Mouse (Mus musculus) v-Abl transformed pro-B cells (cell line): ENCODE measurements around the gene Chn1.
"Not testable (repeated sequence)": the region's sequence is repeated elsewhere in the genome, so short reads cannot be mapped to it uniquely, and the experiment has no call there.

Experiments
- in situ Hi-C, 2 experiments: fragments of 400-800 bp; cut with MboI; formaldehyde crosslinking; loops; one replicate each; pipeline ENCODE4 v1.15.1; 2025; ENCODE audit not compliant: unreplicated experiment in 2 of 2

Chn1 gene

DNA sequence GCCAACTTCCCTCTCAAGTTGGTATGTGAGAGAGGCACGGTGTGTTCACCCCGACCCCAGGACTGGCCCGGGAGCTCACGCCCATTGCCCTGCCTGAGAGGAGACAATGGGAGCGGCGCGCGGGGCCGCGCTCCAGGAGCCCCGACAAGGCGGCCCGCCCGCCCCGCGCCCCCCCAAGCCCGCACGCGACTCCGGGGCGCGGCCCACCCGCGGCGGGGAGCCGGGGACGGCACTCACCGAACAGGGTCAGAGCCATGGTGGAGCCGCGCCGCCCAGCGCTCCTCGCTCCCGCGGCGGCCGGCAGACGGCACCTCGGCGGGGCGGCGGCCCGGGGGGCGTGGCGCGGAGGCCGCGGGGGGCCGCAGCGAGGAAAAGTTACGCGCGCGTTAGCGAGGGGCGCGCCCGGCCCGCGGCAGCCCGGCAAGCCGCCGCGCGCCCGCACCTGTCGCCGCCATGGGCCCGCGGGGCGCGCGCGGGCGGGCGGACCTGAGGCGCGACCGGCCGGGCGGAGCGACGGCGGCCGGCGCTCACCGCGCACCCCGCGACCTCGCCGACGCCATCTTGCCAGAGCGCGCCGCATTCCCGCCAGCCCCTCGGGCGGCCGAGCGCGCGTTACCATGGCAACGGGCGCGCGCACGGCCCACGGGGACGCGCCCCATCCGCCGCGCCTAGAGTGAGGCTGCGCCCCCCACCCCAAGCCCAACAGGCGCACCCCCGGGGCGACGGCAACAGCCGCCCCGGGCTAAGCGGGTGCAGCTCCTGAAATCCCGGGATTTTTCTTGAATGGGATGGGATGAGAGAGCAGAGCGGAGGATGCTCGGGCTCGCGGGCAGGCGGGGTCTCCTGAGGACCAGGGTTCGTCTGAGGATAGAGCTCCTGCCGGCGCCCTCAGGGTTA is at the start of gene Chn1:
TSS of gene Chn1 (minus strand) at position 561 of the 897 bp plus-strand sequence.
- in situ Hi-C loops, result no loop called here

DNA sequence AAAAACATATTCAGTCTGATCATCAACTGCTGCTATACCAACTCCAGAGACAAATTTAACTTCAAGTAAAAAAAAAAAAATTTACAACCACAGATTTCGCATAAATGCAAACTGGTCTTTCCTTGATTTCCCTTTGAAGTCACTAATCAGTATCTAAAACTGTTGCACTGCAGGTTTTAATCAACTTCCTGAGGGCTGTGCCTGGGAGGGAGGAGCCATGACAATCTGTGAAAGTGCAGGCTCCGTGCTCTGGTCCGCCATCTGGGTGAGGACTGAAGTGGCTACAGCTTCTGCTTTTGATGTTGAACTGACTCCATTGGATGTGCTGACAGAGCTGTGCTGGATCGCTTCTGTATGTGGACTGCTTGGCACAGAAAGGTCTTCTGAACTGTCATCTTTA is 43.6 kb upstream of the Chn1 start:
- in situ Hi-C loops, result no loop called here

DNA sequence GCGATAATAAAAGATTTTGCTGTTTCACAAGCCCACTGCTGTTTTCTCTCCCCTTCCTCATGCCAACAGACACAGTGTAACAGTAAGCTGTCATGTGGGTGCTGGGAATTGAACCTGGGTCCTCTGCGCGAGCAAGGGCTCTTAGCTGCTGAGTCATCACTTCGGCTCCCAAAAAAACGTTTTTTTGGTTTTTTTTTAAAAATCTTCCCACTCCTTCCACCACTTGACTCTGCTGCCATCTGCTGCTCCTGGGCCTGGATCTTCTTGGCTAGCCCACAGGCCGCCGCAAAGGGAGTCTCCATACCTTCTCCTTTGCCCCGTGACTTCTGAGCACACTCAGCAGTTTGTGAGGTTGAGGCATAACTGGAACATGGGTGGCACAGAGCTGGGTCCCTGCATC is 32.5 kb upstream of the Chn1 start:
- in situ Hi-C loops, result no loop called here

DNA sequence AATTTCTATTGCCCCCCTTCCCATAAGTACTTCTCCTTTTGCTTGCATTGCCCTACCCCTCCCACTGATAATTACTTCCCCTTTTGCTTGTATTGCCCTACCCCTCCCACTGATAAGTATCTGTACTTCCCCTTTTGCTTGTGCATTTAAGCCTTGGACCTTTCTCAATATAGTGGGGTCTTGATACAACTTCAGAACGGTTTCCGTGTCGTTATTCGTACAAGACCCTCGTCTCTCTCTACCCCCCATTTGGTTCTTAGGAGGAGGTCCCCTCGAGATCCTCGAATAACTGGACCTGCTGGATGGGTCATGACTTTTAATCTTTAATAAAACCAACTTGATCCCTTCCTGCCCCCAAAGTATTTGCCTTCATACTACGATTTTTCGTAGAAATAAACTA is 25.0 kb upstream of the Chn1 start:
- in situ Hi-C loops, result not testable (repeated sequence)

DNA sequence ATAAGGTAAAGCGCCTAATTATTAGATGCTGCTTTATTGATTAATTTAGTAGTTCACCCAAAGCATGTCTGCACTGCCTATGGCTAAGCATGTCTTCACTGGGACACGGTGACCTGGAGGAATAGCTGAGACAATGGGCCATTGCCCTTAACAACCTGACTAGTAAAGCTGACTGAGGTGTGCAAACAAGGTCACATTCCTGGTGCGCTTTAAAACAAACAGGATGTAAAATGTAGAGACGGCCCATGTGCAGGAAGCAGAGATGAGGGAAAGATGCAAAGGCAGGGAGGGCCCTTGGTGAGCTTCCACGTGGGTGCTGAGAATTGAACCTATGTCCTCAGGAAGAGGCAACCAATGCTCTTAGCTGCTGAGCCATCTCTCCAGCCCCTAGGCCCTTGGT is 23.6 kb upstream of the Chn1 start:
- in situ Hi-C loops, result no loop called here

DNA sequence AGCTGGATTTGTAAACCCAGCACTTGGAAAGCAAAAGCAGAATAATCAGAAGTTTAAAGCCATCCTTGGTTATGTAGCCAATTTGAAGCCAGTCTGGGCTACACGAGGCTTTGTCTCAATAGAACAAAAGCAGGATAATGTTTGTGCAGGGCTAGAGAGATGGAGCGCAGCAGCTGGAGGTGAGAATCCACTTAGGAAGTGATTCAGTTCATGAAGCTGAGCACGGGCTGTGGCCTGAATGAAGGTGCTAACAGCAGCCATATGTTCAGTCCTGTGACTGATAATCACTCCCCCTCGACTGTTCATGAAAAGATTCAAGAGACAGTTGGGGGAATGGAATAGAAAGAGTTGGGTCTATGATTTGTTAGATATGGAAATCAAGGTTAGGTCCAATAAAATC is 23.0 kb upstream of the Chn1 start:
- in situ Hi-C loops, result no loop called here

DNA sequence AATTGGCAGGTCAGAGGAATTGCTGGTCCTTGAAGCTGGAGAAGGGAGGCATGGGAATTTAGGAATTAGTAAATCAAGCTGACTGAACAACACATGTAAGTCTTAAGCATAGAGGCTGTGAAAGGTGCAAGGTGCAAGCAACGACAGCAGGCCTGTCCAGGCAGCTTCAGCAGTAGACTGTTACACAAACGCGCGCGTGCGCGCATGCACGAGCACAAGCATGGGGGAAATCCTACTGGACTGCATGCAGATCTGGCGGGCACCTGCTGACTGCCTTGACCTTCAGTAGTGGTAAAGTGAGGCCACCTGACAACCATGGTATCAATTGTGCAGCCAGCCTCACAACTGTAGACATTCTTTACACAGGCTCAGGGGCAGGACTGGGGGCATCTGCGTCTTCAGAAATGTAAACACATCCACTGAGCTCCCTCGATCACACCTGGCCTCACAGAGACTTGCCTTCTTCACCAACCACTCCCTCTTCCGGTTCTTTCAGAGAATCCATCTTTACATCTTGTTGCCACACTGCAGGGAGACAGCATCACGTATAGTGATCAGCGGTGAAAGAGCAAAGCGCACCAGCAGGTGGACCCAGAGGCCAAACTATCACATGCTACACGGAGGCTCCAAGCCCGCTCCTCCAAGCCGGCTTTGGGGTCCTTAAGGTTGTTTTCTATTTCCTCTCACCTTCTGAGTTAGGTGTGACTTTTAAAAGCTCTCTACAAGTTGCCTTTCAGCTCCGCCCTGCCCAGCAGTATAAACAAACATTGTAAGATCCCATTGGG is 16.9 kb upstream of the Chn1 start:
- in situ Hi-C loops, result no loop called here

DNA sequence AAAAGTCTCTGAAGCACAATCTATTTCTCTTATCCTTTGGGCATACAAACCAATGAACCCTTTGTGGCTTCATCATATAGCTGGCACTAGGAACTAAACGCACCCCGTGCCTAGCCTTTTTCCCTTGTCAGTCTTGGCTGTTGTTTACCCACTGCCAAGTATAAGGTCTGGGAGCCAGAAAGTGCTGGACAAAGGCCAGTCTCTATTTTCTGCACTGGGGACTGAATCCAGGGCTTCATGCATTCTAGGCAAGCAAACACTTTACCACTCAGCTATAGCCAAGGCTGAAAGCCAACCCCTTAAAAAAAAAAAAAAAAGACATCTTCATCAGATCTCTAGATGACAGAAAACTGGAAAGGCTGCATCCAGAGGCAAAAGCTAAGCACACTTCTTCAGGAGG is 15.2 kb upstream of the Chn1 start:
- in situ Hi-C loops, result no loop called here

DNA sequence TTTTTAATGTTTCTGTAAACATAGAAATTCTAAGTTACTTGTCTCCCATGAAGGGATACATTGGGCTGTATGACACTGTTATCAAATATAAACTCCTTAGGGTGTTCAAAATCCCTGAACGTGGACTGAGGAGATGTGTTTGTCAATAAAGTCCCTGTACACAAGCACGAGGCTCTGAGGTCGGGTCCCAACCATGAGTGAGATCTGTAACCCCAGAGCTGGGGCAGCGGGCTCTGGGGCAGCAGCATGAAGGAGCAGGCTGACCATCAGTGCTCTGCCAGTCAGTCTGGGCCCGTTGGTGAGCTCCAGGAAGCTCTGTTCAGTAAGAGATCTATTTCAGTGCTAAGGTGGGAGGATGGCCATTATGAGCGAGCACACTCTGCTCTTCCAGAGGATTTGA is 13.2 kb upstream of the Chn1 start:
- in situ Hi-C loops, result no loop called here

DNA sequence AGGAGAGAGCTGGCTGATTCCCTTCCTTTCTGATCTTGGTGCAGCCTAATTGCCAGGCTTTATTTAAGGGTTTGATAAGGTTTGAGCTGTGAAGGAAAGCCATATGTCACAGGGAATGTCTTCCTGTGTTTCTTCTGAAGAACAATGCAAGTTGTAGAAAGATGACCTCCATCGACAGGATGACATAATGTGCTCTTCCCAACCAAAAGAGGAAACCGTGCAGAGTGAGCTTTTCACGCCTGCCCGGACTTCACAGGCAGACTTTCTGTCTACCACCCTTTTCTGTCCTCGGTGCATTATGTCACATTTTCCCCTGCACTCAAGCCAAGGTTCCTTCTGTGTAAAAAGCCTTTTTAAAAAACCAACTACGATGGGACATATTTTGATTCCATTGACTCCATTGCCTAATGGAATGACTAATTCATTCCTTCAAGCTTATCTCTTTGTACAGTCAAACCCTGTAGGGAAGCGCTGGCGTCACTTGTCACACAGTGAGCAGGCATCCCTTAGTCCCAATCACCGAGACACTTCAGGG is 7.3 kb upstream of the Chn1 start:
- in situ Hi-C loops, result no loop called here

DNA sequence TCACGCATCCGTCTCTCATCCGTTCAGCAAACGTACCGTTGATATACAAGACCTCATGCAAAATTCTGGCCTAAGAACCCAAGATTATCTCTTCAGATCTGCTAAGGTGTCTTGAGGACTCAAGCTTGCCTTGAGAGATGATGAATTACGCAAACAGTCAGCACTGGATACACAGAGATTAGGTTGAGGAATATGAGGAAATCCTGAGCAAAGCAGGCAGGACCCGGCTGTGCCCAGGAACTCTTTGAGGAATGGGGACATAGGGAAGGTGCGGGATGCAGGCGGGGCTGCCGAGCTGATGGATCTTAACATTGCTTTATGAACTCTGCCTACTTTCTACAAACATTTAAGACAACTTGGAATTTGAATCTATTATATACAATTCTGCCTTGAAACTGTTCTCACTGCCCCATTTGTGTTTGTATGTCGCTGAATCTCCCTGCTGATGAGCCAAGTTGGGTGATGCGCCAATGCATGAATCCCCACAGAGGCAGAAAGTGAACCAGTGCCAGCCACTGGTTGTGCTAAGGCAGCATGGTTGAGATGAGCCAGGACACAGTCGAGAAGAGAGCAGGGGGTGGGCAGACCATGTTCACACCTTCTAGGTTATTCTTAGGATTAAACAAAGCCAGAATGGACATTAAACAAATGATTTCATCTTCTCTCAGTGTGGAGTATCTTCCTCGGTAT is 5.3 kb upstream of the Chn1 start:
- in situ Hi-C loops, result no loop called here

DNA sequence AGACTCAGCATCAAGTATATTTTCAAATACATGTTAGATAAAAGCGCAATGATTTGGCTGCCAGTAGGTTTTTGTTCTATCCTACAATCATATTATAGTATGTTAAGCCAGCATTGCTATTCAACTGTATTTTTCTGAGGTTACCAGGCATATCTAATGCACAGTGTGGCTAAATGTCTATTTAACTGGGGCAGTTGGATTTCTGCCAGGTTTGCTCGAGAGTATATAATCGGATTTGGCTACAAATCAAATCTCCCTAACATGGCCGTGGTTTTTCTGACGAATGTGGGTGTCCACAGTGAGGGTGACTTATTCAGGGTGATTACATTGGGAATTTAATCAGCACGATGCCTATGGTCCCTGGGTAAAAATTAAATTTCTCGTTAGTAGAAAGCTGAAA is 4.7 kb upstream of the Chn1 start:
- in situ Hi-C loops, result no loop called here

DNA sequence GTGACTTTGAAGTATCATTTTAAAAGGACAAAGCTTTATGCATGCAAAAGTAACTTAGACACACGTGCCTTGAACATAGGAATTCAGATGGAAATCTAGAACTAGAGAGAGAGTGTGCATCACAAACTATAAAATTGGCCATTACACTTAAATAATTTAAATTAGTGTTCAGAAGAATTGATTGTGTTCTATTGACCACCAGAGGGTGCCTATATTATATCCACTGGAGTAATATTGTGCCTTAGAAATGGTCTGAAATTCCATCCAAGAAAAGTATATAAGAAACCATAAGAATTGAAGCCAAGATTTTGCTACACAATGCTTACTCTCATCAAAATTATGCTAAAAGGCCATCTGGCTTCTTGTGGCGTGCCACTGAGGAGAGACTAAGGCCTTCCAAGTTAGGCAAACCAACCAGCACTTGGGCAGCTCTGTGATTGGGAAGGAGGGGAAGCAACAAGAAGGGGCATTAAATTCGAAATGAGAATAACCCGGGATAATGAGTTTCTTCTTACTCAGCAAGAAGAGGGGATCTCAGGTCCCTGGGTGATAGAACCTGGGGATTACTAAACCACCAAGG is 4.0 kb upstream of the Chn1 start:
- in situ Hi-C loops, result no loop called here

DNA sequence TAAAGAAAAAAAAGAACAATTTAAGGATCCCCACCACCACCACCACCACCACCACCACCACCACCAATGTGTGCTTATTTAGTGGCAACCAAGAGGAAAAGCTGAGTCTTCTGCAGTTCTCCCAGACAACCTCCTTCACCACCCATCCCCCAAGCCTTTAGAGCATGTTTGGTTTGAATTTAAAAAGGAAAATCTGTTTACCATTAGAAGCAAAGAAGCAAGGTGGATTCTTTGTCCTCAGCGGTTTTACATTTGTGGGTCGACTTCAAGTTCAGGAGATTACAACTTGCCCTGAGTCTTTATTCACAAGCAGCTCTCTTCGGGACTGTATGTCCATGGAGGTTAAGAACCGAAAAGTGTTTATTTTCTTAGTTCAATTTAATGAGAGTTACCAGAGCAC is 1.8 kb upstream of the Chn1 start:
- in situ Hi-C loops, result no loop called here

DNA sequence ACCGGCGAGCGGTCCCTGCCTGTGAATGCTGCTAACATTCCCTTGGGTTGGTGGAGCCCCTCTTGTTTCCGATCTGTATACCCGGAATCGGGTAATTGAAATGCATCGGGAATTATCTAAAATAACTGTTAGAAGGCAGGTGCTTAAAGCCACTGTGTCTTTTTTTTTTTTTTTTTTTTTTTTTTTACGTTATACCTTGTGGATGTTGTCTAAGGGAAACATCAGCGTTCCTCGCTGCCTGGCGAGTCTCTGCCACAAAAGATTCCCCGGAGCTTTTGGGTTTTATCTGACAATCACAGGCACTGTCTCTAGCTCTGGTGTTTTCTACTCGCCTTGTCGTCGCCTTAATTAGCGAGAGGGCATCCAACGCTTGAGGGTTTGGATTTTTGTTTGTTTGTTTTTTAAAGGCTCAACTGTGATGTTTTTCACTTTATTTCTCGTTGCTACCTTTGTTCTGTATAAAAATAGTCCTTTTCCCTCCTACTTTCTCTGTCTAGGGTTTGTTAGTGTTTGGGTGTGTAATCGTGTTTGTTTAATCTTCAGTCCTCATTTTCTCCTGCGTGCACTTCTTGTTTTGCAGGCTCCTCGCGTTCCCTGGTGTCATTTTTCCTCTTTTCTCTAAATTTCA is 651 bp upstream of the Chn1 start:
- in situ Hi-C loops, result no loop called here

DNA sequence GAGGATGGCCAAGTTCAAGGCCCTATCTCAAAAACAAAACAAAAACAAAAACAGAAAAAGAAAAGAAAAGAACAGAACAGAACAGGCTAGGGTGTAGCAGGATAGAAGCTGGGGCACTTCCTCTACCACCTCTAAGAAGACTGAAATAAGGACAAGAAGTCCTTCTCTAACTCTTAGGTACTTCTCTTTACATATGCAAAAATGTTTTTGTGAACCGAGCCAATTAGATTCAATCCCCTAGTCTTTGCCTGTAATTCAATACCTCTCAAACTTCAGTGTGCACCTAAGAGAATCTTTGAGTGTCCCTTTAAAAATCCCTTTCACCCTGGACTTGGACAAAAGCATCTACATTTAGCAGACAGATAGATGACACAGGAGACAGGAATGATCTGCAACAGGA is 2.2 kb downstream of the Chn1 start:
- in situ Hi-C loops, result no loop called here

DNA sequence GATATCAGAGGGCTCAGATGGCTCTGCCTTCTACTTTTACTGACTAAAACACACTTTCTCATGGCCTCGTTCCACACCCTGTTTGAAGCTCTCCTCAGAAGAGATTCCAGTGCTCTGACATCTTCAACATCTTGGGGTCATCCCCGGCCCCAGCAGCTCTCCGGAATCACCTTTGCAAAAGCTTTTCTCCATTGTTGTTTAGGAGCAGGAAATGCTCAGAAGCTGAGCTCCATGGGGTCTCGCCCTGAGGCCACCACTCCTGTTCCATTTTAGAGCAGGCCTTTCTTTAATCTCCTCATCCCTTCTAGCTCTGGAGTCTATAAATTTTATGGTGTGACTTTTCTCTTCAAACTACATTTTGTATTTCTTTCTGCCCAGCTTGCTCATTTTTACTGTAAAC is 6.5 kb downstream of the Chn1 start:
- in situ Hi-C loops, result no loop called here

DNA sequence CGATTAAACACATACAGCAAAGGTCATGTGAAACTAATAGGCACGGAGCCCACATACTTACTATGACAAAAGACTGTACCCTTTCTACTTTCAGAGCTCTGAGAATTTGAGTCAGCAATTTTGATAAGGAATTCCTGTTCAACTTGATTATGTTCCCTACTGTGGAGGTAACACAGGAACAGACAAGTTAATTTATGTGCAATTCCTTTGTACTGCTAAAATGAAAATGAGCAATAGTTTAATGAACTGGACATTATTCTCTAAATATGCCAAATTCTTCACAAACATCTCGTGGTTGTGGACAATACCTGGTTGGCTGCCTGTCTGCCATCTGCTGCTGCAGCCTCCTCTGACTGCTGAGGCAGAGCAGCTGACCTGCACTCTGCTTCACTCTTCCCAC is 11.6 kb downstream of the Chn1 start:
- in situ Hi-C loops, result no loop called here

DNA sequence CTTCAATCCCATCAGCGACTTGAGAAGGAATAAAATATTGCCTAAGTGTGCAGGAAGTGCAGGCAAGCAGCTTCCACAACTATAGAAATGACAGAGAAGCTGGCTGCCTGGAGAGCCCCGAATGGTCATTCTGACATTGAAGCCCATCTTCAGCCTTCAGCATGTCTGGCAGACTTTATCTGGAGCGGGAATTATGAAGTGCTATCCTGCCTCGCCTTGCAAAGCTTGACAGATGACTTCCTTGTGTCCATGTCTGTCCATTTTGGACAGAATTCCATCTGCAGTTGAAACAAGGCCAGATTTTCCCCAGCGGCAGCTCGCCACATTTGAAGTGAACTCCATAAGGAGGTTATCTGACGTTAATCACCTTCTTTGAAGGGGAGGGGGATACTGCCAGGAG is 15.2 kb downstream of the Chn1 start:
- in situ Hi-C loops, result no loop called here

DNA sequence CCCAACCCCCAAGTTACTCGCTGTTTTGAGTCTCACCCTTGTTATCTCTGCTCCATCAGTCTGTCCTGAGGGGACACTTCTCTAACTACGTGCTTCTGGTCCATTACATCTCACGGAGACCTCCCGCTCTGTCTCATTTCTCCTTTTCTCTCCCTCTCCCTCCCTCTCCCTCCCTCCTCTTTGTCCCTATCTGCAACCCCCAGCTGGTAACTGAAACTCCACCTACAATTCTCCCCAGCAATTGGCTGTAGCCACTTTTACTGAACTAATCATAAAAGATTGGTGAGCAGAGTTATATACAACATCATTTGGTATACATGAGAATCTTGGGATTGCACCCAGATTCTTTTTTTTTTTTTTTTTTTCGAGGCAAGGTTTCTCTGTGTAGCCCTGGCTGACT is 16.1 kb downstream of the Chn1 start:
- in situ Hi-C loops, result no loop called here
